Mouse (Mus musculus) heart, adult 18-20 months (tissue): ENCODE measurements around the gene Mrpl52. TPM values are rescaled to one million over a fixed set of nuclear protein-coding genes. Genes with fewer than 3 reads are reported as not detected.

Experiments used
- DNase-seq, 2 experiments: peaks; one replicate each; pipeline ENCODE4 v3.0.0; 2021 to 2022; ENCODE audit warnings: mixed read lengths in 1 of 2
- total RNA-seq, 2 experiments: library from RNA; stranded (reverse); gene quantifications; 2 replicates each; pipeline ENCODE4 v1.2.3; 2021

Gene Mrpl52
- total RNA-seq, 2 experiments from 2014 or later: 122 to 150 TPM

- DNase-seq: no peak
Observed at GRCm38 (mm10) chr14:54412000-54412576, 14.6 kb upstream of the Mrpl52 start.

GRCm38 (mm10) chr14:54412629-54413170 lies 14.0 kb upstream of the Mrpl52 start:
- DNase-seq: peak; percentile 61 to 83

GRCm38 (mm10) chr14:54413877-54414700 lies 12.6 kb upstream of the Mrpl52 start:
- peak in 1 of 2 experiments; percentile 37 for DNase-seq

- no peak for DNase-seq
Observed at GRCm38 (mm10) chr14:54415241-54416020, 11.3 kb upstream of the Mrpl52 start.

GRCm38 (mm10) chr14:54416229-54416775 lies 10.4 kb upstream of the Mrpl52 start:
- DNase-seq: no peak

- no peak for DNase-seq
Observed at GRCm38 (mm10) chr14:54416830-54417229, 9.9 kb upstream of the Mrpl52 start.

GRCm38 (mm10) chr14:54417623-54418081 lies 9.1 kb upstream of the Mrpl52 start, which contains the start of gene Slc7a7:
Gene Slc7a7, minus strand, starts transcription at chr14:54417780.
- DNase-seq: peak in 1 of 2 experiments; percentile 35

- DNase-seq: no peak
Observed at GRCm38 (mm10) chr14:54421014-54421413, 5.7 kb upstream of the Mrpl52 start.

GRCm38 (mm10) chr14:54423406-54423805 lies 3.3 kb upstream of the Mrpl52 start:
- no peak for DNase-seq

GRCm38 (mm10) chr14:54424634-54425033 lies 2.1 kb upstream of the Mrpl52 start:
- no peak for DNase-seq

GRCm38 (mm10) chr14:54425540-54425939 lies 1.2 kb upstream of the Mrpl52 start:
- no peak for DNase-seq

- DNase-seq: no peak
Observed at GRCm38 (mm10) chr14:54426003-54426688, 563 bp upstream of the Mrpl52 start.

GRCm38 (mm10) chr14:54427696-54428095 lies 987 bp downstream of the Mrpl52 start:
- DNase-seq: no peak

GRCm38 (mm10) chr14:54428421-54428820 lies 1.7 kb downstream of the Mrpl52 start:
- no peak for DNase-seq

- DNase-seq: no peak
Observed at GRCm38 (mm10) chr14:54429332-54430093, 2.8 kb downstream of the Mrpl52 start.

- DNase-seq: peak in 1 of 2 experiments; percentile 40
Observed at GRCm38 (mm10) chr14:54430406-54431145, 3.9 kb downstream of the Mrpl52 start.

- DNase-seq: peak; percentile 83 to 85
Observed at GRCm38 (mm10) chr14:54431334-54432077, 4.8 kb downstream of the Mrpl52 start, which contains the start of gene Mmp14. Gene Mmp14, plus strand, starts transcription at chr14:54431612.

GRCm38 (mm10) chr14:54432078-54432836 lies 5.5 kb downstream of the Mrpl52 start:
- peak in 1 of 2 experiments; percentile 53 for DNase-seq
